Mouse (Mus musculus): ENCODE measurements around the gene Polr2a.

DNA sequence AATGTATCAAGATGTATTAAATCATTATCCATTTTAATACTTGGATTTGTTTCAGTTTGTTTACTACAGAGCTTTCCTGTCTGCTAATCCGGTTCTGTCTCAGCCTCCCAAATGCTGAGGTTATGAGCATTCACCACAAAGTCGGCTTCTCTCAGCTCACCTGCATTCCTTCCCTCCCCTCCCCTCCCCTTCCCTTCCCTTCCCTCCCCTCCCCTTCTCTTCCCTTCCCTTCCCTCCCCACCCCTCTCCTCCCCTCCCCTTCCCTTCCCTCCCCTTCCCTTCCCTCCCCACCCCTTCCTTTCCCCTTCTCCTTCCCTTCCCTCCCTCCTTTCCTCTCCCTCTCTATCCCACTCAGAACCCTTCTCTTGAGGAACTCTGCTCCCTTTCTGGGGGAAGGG is 53.8 kb downstream of the Polr2a start:
- TF ChIP-seq CTCF (IDR thresholded peaks at IDR 0.05; ENCODE audit: low read depth) (no peak), EP300 (IDR thresholded peaks at IDR 0.05; ENCODE audit: low read depth) (no peak)
